Mouse (Mus musculus) lung, postnatal 0 days (tissue): ENCODE measurements at regions not wholly inside any gene's neighbourhood (a gene's known extent, or its start where the extent isn't known, plus 50 kb on each side); places are given as distances from the start of the nearest gene placed in this dataset.

Experiments used
- CTCF ChIP-seq: IDR thresholded peaks from 2 replicates; pipeline ENCODE4 v1.5.1; 2016; ENCODE audit warnings: antibody characterized with exemption, mild to moderate bottlenecking
- EP300 ChIP-seq: IDR thresholded peaks from 2 replicates; pipeline ENCODE4 v1.6.1; 2016; ENCODE audit warnings: antibody characterized with exemption, mild to moderate bottlenecking, control low read depth

DNA sequence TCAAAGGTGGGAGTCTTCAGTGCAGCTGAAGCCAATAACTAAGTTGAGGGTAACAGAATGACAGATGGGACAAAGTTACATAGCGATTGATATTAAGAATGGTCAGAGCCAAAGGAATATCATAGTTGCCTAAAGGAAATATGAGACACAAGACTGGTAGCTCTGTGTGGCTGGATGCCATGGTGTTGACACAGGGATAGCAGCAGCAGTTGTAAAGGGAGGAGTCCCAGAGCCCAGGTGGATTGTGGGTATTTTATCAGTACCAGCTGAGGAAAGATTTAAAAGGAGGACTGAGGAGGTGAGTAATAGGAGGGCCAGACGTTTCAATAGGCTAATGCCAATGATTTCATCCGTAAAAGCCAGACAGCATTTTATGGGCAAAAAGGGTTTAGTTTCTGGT is 59.4 kb upstream of the Pde3a start:
- TF ChIP-seq CTCF (no peak), EP300 (no peak)
